Mouse (Mus musculus) erythroblast, embryonic 14.5 days (primary cell): ENCODE results near the gene Fam57a. TPM values are rescaled to one million over a fixed set of nuclear protein-coding genes. Genes with fewer than 3 reads are reported as not detected.
A peak's percentile ranks its signal among the peaks of the same experiment; 100 is the strongest.
"Not testable (repeated sequence)": the region's sequence is repeated elsewhere in the genome, so short reads cannot be mapped to it uniquely, and the experiment has no call there.

ENCODE experiments used
- H3K27me3 ChIP-seq: 2 replicates; pipeline ENCODE4 v1.6.1; 2012; ENCODE audit warnings: inconsistent platforms; ENCODE audit not compliant: control insufficient read depth
- H3K36me3 ChIP-seq: 2 replicates; pipeline ENCODE4 v1.6.1; 2012; ENCODE audit warnings: mild to moderate bottlenecking, inconsistent platforms; ENCODE audit not compliant: control insufficient read depth
- H3K4me1 ChIP-seq: 2 replicates; pipeline ENCODE4 v1.6.1; 2012; ENCODE audit warnings: inconsistent platforms; ENCODE audit not compliant: control insufficient read depth
- H3K4me3 ChIP-seq: replicated peaks from 2 replicates; pipeline ENCODE3; 2012; ENCODE audit warnings: moderate library complexity, mild to moderate bottlenecking, inconsistent platforms
- H3K9me3 ChIP-seq: 2 replicates; pipeline ENCODE4 v1.6.1; 2012; ENCODE audit warnings: low read length, inconsistent platforms, mixed read lengths; ENCODE audit not compliant: control insufficient read depth
- GATA1 ChIP-seq: IDR thresholded peaks from 2 replicates; pipeline ENCODE4 v1.6.1; 2012; ENCODE audit warnings: low read length, inconsistent platforms, mixed read lengths
- TAL1 ChIP-seq: IDR thresholded peaks from 3 replicates; pipeline ENCODE4 v1.6.1; 2012; ENCODE audit warnings: low read length, inconsistent platforms, mixed read lengths
- polyA plus RNA-seq: library from polyadenylated mRNA; stranded (reverse); fragments of >175 nt; gene quantifications from 2 replicates; pipeline ENCODE4 v1.2.3, GENCODE M21; 2012

Fam57a gene
- polyA plus RNA-seq, 1 experiment, result not detected

- Histone ChIP-seq H3K4me1 (peaks cover 15% of the 10 kb centered on the region), H3K9me3 (no peaks in the 10 kb centered on the region; the same call in 1 of the 2 replicates), H3K36me3 (peaks cover 35% of the 10 kb centered on the region), H3K4me3 (no peak overlapping the region), H3K27me3 (peaks cover 26% of the 10 kb centered on the region)
- TF ChIP-seq GATA1, result no peak
- TF ChIP-seq TAL1, result no peak
Observed at GRCm38 (mm10) chr11:76206793-76207192, 27.3 kb downstream of the Fam57a start.

- Histone ChIP-seq H3K9me3 (no peaks in the 10 kb centered on the region), H3K36me3 (peaks cover 61% of the 10 kb centered on the region), H3K4me3 (no peak overlapping the region), H3K4me1 (no peaks in the 10 kb centered on the region), H3K27me3 (no peaks in the 10 kb centered on the region)
- no peak for TF ChIP-seq TAL1
- no peak for TF ChIP-seq GATA1
Observed at GRCm38 (mm10) chr11:76210228-76210985, 30.9 kb downstream of the Fam57a start.

DNA sequence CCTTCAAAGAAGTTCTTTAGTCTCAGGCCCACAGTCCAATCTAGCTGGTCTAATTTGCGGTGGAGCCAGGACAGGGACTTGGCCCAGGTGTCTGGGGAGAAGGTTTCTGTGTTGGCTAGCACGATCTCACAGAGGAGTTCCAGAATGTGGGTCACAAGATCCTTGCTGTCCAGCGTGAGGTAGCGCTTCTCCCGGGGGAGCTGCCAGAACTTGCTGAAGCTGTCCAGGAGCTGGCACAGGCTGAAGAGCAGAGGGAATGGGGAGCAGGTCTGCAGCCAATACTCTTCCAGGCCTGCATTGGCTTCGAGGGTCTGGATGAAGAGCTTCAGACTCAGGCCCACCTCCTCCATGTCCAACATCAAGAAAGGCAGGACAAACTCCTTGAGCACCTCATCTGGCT, 32.1 kb downstream of the Fam57a start:
- H3K4me3 ChIP-seq, H3K27me3 ChIP-seq, H3K9me3 ChIP-seq, H3K4me1 ChIP-seq: not testable (repeated sequence)
- peaks cover 61% of the 10 kb centered on the region for H3K36me3 ChIP-seq

- Histone ChIP-seq H3K27me3 (no peaks in the 10 kb centered on the region), H3K9me3 (no peaks in the 10 kb centered on the region), H3K36me3 (peaks cover 51% of the 10 kb centered on the region), H3K4me3 (no peak overlapping the region), H3K4me1 (peaks cover 25% of the 10 kb centered on the region)
- TF ChIP-seq TAL1 (no peak), GATA1 (no peak)
Observed at GRCm38 (mm10) chr11:76213841-76214240, 34.4 kb downstream of the Fam57a start.

DNA sequence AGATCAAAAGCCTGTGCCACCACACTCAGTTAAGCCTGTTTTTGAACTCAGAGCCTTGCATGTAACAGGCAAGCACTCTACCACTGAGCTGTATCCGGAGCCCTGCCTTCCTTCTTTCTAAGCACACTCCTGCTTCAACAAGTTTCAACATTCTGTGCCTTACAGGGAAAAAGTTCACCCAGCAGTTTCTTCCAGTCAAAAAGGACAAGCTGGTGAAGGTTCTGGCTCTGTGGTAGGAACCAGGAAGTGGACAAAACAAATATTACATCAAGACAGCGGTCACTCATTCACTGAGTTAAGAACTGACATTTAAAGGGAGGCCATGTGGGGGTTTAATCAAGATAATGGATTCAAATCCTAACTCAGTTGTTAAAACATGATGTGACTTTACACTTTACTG, 35.5 kb downstream of the Fam57a start:
- H3K9me3 ChIP-seq, result no peaks in the 10 kb centered on the region
- H3K27me3 ChIP-seq, result no peaks in the 10 kb centered on the region
- peaks cover 25% of the 10 kb centered on the region for H3K4me1 ChIP-seq
- TF ChIP-seq TAL1, result no peak
- TF ChIP-seq GATA1, result no peak
- H3K36me3 ChIP-seq, result peaks cover 44% of the 10 kb centered on the region
- no peak overlapping the region for H3K4me3 ChIP-seq

- peak overlapping the region; percentile 83 for H3K4me3 ChIP-seq
- TF ChIP-seq GATA1, result no peak
- TF ChIP-seq TAL1, result no peak
- H3K9me3 ChIP-seq, result no peaks in the 10 kb centered on the region
- no peaks in the 10 kb centered on the region for H3K27me3 ChIP-seq
- peaks cover 38% of the 10 kb centered on the region for H3K36me3 ChIP-seq
- H3K4me1 ChIP-seq, result peaks cover 25% of the 10 kb centered on the region
Observed at GRCm38 (mm10) chr11:76216049-76216540, 36.6 kb downstream of the Fam57a start.

DNA sequence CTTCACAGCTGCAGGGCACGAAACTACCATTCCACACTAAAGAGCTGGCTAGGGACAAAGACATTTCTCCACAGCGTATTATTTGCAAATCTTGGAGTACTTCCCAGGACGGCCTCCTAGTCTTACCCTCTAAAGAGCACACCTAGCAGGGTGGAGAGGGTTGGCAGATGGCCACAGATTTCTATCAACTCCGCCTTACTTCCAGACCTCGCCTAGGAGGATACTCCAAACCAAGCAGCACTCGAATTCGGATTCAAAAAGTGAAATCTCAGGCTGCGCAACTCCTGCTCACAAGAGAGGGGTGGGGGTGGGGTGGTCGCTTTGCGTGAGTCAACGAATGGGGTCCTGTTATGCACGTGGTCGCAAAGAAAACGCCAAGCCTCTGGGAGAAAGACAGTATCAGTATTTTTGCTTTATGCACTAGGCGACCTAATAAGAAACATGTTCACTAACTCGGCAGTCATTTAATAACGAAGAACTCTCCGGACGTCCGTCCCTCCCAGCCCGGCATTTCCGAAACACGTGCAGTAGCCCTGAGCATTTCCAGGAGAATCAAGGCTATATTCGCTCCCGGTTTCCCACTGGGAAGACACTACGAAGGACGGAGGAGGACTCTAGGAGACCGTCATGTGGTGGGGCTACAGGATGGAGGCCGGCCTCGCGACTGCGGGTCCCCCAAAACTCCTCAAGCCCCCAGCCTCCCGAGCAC, 37.4 kb downstream of the Fam57a start:
- no peaks in the 10 kb centered on the region for H3K27me3 ChIP-seq
- peak overlapping the region; percentile 83 for H3K4me3 ChIP-seq
- peaks cover 25% of the 10 kb centered on the region for H3K4me1 ChIP-seq
- no peaks in the 10 kb centered on the region for H3K9me3 ChIP-seq
- TF ChIP-seq TAL1, result no peak
- TF ChIP-seq GATA1, result no peak
- H3K36me3 ChIP-seq, result peaks cover 36% of the 10 kb centered on the region

DNA sequence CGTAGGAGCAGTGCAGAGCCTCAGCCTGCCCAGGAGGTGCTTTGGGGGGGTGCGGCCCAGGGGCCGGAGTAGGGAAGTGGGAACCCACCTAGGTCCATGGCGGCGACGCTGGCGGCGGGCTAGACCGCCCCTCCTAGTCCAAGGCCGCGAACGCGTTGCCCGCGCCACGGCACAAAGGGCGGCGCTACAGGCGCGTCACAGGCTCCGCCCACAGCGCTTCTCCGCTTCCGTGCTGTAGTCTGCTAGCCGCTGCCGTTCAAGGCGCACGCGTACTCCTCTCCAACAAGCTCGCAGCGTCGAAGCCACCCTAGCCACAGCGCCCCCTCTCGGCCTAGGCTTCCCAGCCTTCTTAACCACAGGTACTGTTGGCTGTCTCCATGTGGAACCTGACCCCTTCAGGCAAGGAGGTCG, 37.9 kb downstream of the Fam57a start, which contains the start of the genes Dbil5 and Gemin4:
Gene Dbil5, plus strand, starts transcription at position 219 of the 411 bp plus-strand sequence.
Gene Gemin4, minus strand, starts transcription at position 275 of the 411 bp plus-strand sequence.
- TF ChIP-seq TAL1 (no peak), GATA1 (no peak)
- peaks cover 25% of the 10 kb centered on the region for H3K4me1 ChIP-seq
- H3K27me3 ChIP-seq, result no peaks in the 10 kb centered on the region
- peaks cover 33% of the 10 kb centered on the region for H3K36me3 ChIP-seq
- peak within 1 kb of the TSS; percentile 83 for H3K4me3 ChIP-seq
- no peaks in the 10 kb centered on the region for H3K9me3 ChIP-seq

GRCm38 (mm10) chr11:76224631-76225030, 45.2 kb downstream of the Fam57a start:
- Histone ChIP-seq H3K4me3 (no peak overlapping the region), H3K9me3 (no peaks in the 10 kb centered on the region), H3K4me1 (no peaks in the 10 kb centered on the region), H3K27me3 (no peaks in the 10 kb centered on the region), H3K36me3 (peaks cover 15% of the 10 kb centered on the region)
- TF ChIP-seq TAL1 (no peak), GATA1 (no peak)
